Mouse (Mus musculus): ENCODE data around the gene Camta2. TPM values are rescaled to one million over a fixed set of nuclear protein-coding genes. Genes with fewer than 3 reads are reported as not detected.

The Camta2 gene
- polyA plus RNA-seq, 1 experiment from 2014 or later = 10.8 TPM

GRCm38 (mm10) chr11:70645461-70646258 is 42.2 kb downstream of the Camta2 start:
- Histone ChIP-seq H3K4me3 (ENCODE audit: low read depth, low read length) (peak overlapping the region; percentile 60), H3K9me3 (ENCODE audit: control insufficient read depth, low read length) (no peaks in the 10 kb centered on the region), H3K27me3 (ENCODE audit: control insufficient read depth, insufficient read depth, low read length) (no peaks in the 10 kb centered on the region), H3K4me1 (replicated peaks; ENCODE audit: control insufficient read depth, insufficient read depth, low read length) (peaks cover 18% of the 10 kb centered on the region; the same call in 1 of the 2 replicates), H3K9ac (ENCODE audit: low read length) (peak overlapping the region; percentile 94), H3K36me3 (ENCODE audit: control insufficient read depth, insufficient read depth, low read length) (peaks cover 16% of the 10 kb centered on the region), H3K27ac (ENCODE audit: low read depth, low read length) (peak overlapping the region; percentile 77; the same call in 1 of the 2 replicates), H3K4me2 (ENCODE audit: low read depth, low read length, severe bottlenecking) (peak overlapping the region; percentile 87)
- DNase-seq (ENCODE audit: low spot score) (no peak), ATAC-seq (replicated peaks; ENCODE audit: low FRiP score) (no peak)
- WGBS = 92% methylated on average over 12 of the region's 12 CpGs

- 97% methylated on average over 8 of the region's 8 CpGs for WGBS
- DNase-seq (ENCODE audit: low spot score) (peak; percentile 50), ATAC-seq (replicated peaks; ENCODE audit: low FRiP score) (no peak)
- Histone ChIP-seq H3K4me1 (replicated peaks; ENCODE audit: control insufficient read depth, insufficient read depth, low read length) (peaks cover 16% of the 10 kb centered on the region; the same call in 1 of the 2 replicates), H3K4me2 (ENCODE audit: low read depth, low read length, severe bottlenecking) (no peak overlapping the region), H3K27me3 (ENCODE audit: control insufficient read depth, insufficient read depth, low read length) (no peaks in the 10 kb centered on the region), H3K36me3 (ENCODE audit: control insufficient read depth, insufficient read depth, low read length) (peaks cover 9% of the 10 kb centered on the region), H3K4me3 (ENCODE audit: low read depth, low read length) (no peak overlapping the region), H3K9me3 (ENCODE audit: control insufficient read depth, low read length) (no peaks in the 10 kb centered on the region), H3K27ac (ENCODE audit: low read depth, low read length) (no peak overlapping the region), H3K9ac (ENCODE audit: low read length) (no peak overlapping the region)
These were observed 43.3 kb downstream of the Camta2 start for GRCm38 (mm10) chr11:70644564-70645103.

GRCm38 (mm10) chr11:70643051-70643450 is 44.9 kb downstream of the Camta2 start:
- peaks cover 11% of the 10 kb centered on the region; the same call in 1 of the 2 replicates for H3K4me1 ChIP-seq (replicated peaks; ENCODE audit: control insufficient read depth, insufficient read depth, low read length)
- no peaks in the 10 kb centered on the region for H3K27me3 ChIP-seq (ENCODE audit: control insufficient read depth, insufficient read depth, low read length)
- ATAC-seq (replicated peaks; ENCODE audit: low FRiP score) (no peak), DNase-seq (ENCODE audit: low spot score) (no peak)
- H3K9ac ChIP-seq (ENCODE audit: low read length) = no peak overlapping the region
- no peaks in the 10 kb centered on the region for H3K9me3 ChIP-seq (ENCODE audit: control insufficient read depth, low read length)
- H3K27ac ChIP-seq (ENCODE audit: low read depth, low read length) = no peak overlapping the region
- H3K4me2 ChIP-seq (ENCODE audit: low read depth, low read length, severe bottlenecking) = no peak overlapping the region
- H3K4me3 ChIP-seq (ENCODE audit: low read depth, low read length) = no peak overlapping the region
- 91% methylated on average over 6 of the region's 6 CpGs for WGBS
- H3K36me3 ChIP-seq (ENCODE audit: control insufficient read depth, insufficient read depth, low read length) = peaks cover 3% of the 10 kb centered on the region; the same call in 1 of the 2 replicates

- Histone ChIP-seq H3K9me3 (ENCODE audit: control insufficient read depth, low read length) (no peaks in the 10 kb centered on the region), H3K27me3 (ENCODE audit: control insufficient read depth, insufficient read depth, low read length) (no peaks in the 10 kb centered on the region), H3K4me3 (ENCODE audit: low read depth, low read length) (no peak overlapping the region), H3K27ac (ENCODE audit: low read depth, low read length) (no peak overlapping the region), H3K4me1 (replicated peaks; ENCODE audit: control insufficient read depth, insufficient read depth, low read length) (peaks cover 6% of the 10 kb centered on the region; the same call in 1 of the 2 replicates), H3K9ac (ENCODE audit: low read length) (no peak overlapping the region), H3K4me2 (ENCODE audit: low read depth, low read length, severe bottlenecking) (no peak overlapping the region), H3K36me3 (ENCODE audit: control insufficient read depth, insufficient read depth, low read length) (peaks cover 3% of the 10 kb centered on the region; the same call in 1 of the 2 replicates)
- 88% methylated on average over 7 of the region's 7 CpGs for WGBS
- ATAC-seq (replicated peaks; ENCODE audit: low FRiP score) (no peak), DNase-seq (ENCODE audit: low spot score) (no peak)
These were observed 46.7 kb downstream of the Camta2 start for GRCm38 (mm10) chr11:70641241-70641640.

GRCm38 (mm10) chr11:70639976-70640375 is 47.9 kb downstream of the Camta2 start:
- Histone ChIP-seq H3K4me2 (ENCODE audit: low read depth, low read length, severe bottlenecking) (no peak overlapping the region), H3K9ac (ENCODE audit: low read length) (no peak overlapping the region), H3K9me3 (ENCODE audit: control insufficient read depth, low read length) (no peaks in the 10 kb centered on the region), H3K27ac (ENCODE audit: low read depth, low read length) (no peak overlapping the region), H3K27me3 (ENCODE audit: control insufficient read depth, insufficient read depth, low read length) (no peaks in the 10 kb centered on the region), H3K4me1 (replicated peaks; ENCODE audit: control insufficient read depth, insufficient read depth, low read length) (no peaks in the 10 kb centered on the region), H3K36me3 (ENCODE audit: control insufficient read depth, insufficient read depth, low read length) (peaks cover 3% of the 10 kb centered on the region; the same call in 1 of the 2 replicates), H3K4me3 (ENCODE audit: low read depth, low read length) (no peak overlapping the region)
- ATAC-seq (replicated peaks; ENCODE audit: low FRiP score) (no peak), DNase-seq (ENCODE audit: low spot score) (no peak)
- WGBS = 85% methylated on average over 8 of the region's 8 CpGs

GRCm38 (mm10) chr11:70638714-70639278 is 49.1 kb downstream of the Camta2 start, which contains the start of gene Gp1ba:
TSS of gene Gp1ba (plus strand) at chr11:70639122.
- H3K4me2 ChIP-seq (ENCODE audit: low read depth, low read length, severe bottlenecking) = no peak within 1 kb of the TSS
- H3K4me1 ChIP-seq (replicated peaks; ENCODE audit: control insufficient read depth, insufficient read depth, low read length) = no peaks in the 10 kb centered on the region
- H3K27me3 ChIP-seq (ENCODE audit: control insufficient read depth, insufficient read depth, low read length) = no peaks in the 10 kb centered on the region
- H3K27ac ChIP-seq (ENCODE audit: low read depth, low read length) = no peak within 1 kb of the TSS
- ATAC-seq (replicated peaks; ENCODE audit: low FRiP score) (no peak), DNase-seq (ENCODE audit: low spot score) (no peak)
- H3K9ac ChIP-seq (ENCODE audit: low read length) = no peak within 1 kb of the TSS
- no peaks in the 10 kb centered on the region for H3K36me3 ChIP-seq (ENCODE audit: control insufficient read depth, insufficient read depth, low read length)
- WGBS = 58% methylated on average over 5 of the region's 5 CpGs
- no peak within 1 kb of the TSS for H3K4me3 ChIP-seq (ENCODE audit: low read depth, low read length)
- H3K9me3 ChIP-seq (ENCODE audit: control insufficient read depth, low read length) = no peaks in the 10 kb centered on the region

GRCm38 (mm10) chr11:70638293-70638692 is 49.6 kb downstream of the Camta2 start:
- Histone ChIP-seq H3K4me2 (ENCODE audit: low read depth, low read length, severe bottlenecking) (no peak overlapping the region), H3K9ac (ENCODE audit: low read length) (no peak overlapping the region), H3K27me3 (ENCODE audit: control insufficient read depth, insufficient read depth, low read length) (no peaks in the 10 kb centered on the region), H3K4me3 (ENCODE audit: low read depth, low read length) (no peak overlapping the region), H3K9me3 (ENCODE audit: control insufficient read depth, low read length) (no peaks in the 10 kb centered on the region), H3K4me1 (replicated peaks; ENCODE audit: control insufficient read depth, insufficient read depth, low read length) (no peaks in the 10 kb centered on the region), H3K36me3 (ENCODE audit: control insufficient read depth, insufficient read depth, low read length) (no peaks in the 10 kb centered on the region), H3K27ac (ENCODE audit: low read depth, low read length) (no peak overlapping the region)
- 82% methylated on average over 1 of the region's 1 CpGs for WGBS
- no peak for ATAC-seq (replicated peaks; ENCODE audit: low FRiP score)
- no peak for DNase-seq (ENCODE audit: low spot score)

GRCm38 (mm10) chr11:70637764-70638163 is 50.1 kb downstream of the Camta2 start:
- H3K4me3 ChIP-seq (ENCODE audit: low read depth, low read length) = no peak overlapping the region
- no peaks in the 10 kb centered on the region for H3K36me3 ChIP-seq (ENCODE audit: control insufficient read depth, insufficient read depth, low read length)
- H3K4me2 ChIP-seq (ENCODE audit: low read depth, low read length, severe bottlenecking) = no peak overlapping the region
- no peaks in the 10 kb centered on the region for H3K4me1 ChIP-seq (replicated peaks; ENCODE audit: control insufficient read depth, insufficient read depth, low read length)
- no peaks in the 10 kb centered on the region for H3K9me3 ChIP-seq (ENCODE audit: control insufficient read depth, low read length)
- DNase-seq (ENCODE audit: low spot score) (no peak), ATAC-seq (replicated peaks; ENCODE audit: low FRiP score) (no peak)
- 89% methylated on average over 1 of the region's 1 CpGs for WGBS
- H3K27ac ChIP-seq (ENCODE audit: low read depth, low read length) = no peak overlapping the region
- H3K27me3 ChIP-seq (ENCODE audit: control insufficient read depth, insufficient read depth, low read length) = no peaks in the 10 kb centered on the region
- H3K9ac ChIP-seq (ENCODE audit: low read length) = no peak overlapping the region

All from forebrain, embryonic 11.5 days (tissue).